Mouse (Mus musculus): ENCODE measurements at regions not wholly inside any gene's neighbourhood (a gene's known extent, or its start where the extent isn't known, plus 50 kb on each side); places are given as distances from the start of the nearest gene placed in this dataset.

DNA sequence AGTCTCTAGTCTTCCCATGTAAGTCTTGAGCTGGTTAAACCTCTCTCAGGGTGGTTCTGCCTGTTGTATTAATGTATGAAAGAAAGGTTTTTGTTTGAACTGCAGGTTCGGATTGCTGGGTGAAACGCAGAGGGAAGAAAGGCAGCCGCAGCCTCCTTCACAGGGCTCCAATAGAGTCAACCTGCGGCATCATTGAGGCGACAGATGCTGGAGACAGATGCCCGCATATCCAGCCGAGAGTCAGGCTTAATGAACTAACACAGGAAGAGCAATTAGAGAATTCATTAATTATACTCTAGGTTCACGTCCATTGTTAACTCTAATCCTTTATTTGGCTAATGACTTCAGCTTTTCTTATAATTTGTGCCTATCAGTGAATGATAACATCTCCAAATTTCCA lies 117.0 kb downstream of the Fam204a start:
- Histone ChIP-seq H3K4me1 (ENCODE audit: control insufficient read depth, insufficient read depth, low read length) (no peaks in the 10 kb centered on the region), H3K27me3 (ENCODE audit: control insufficient read depth, insufficient read depth, low read length) (no peaks in the 10 kb centered on the region), H3K36me3 (ENCODE audit: control insufficient read depth, insufficient read depth, low read length) (no peaks in the 10 kb centered on the region), H3K4me3 (ENCODE audit: control insufficient read depth, low read depth, low read length) (no peak overlapping the region), H3K27ac (ENCODE audit: control insufficient read depth, insufficient read depth, low read depth, low read length) (no peak overlapping the region)
- TF ChIP-seq CTCF (IDR thresholded peaks at IDR 0.05; ENCODE audit: control insufficient read depth, insufficient read depth, insufficient replicate concordance, low read depth, low read length) (no peak), POLR2A (IDR thresholded peaks at IDR 0.05; ENCODE audit: control insufficient read depth, low read depth, low read length) (no peak)

DNA sequence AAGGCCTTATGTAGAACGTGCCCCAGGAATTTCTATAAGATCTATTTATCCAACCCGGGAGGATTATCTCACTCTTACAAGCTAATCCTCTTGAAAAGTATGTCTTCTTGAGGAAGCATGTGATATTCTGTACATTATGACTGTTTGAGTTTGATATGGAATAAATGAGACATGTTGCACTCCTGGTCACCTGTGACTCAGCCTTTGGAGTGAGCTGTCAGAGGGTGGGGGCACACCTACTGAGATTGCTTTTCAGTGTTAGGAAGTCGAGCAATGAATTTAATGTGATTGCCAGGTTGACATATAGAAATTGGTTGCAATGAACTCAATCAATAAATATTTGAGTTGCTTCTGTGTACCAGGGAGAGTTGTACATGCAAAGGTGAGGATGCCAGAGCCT lies 128.6 kb downstream of the Fam204a start:
- no peak overlapping the region for H3K27ac ChIP-seq (ENCODE audit: control insufficient read depth, insufficient read depth, low read depth, low read length)
- TF ChIP-seq CTCF (IDR thresholded peaks at IDR 0.05; ENCODE audit: control insufficient read depth, insufficient read depth, insufficient replicate concordance, low read depth, low read length) = no peak
- no peak for TF ChIP-seq POLR2A (IDR thresholded peaks at IDR 0.05; ENCODE audit: control insufficient read depth, low read depth, low read length)
- no peaks in the 10 kb centered on the region for H3K36me3 ChIP-seq (ENCODE audit: control insufficient read depth, insufficient read depth, low read length)
- no peak overlapping the region for H3K4me3 ChIP-seq (ENCODE audit: control insufficient read depth, low read depth, low read length)
- H3K4me1 ChIP-seq (ENCODE audit: control insufficient read depth, insufficient read depth, low read length) = no peaks in the 10 kb centered on the region
- H3K27me3 ChIP-seq (ENCODE audit: control insufficient read depth, insufficient read depth, low read length) = no peaks in the 10 kb centered on the region

- Histone ChIP-seq H3K4me1 (ENCODE audit: control insufficient read depth, insufficient read depth, low read length) (no peaks in the 10 kb centered on the region), H3K27me3 (ENCODE audit: control insufficient read depth, insufficient read depth, low read length) (no peaks in the 10 kb centered on the region), H3K4me3 (ENCODE audit: control insufficient read depth, low read depth, low read length) (no peak overlapping the region), H3K36me3 (ENCODE audit: control insufficient read depth, insufficient read depth, low read length) (no peaks in the 10 kb centered on the region), H3K27ac (ENCODE audit: control insufficient read depth, insufficient read depth, low read depth, low read length) (no peak overlapping the region)
- TF ChIP-seq POLR2A (IDR thresholded peaks at IDR 0.05; ENCODE audit: control insufficient read depth, low read depth, low read length) = no peak
- no peak for TF ChIP-seq CTCF (IDR thresholded peaks at IDR 0.05; ENCODE audit: control insufficient read depth, insufficient read depth, insufficient replicate concordance, low read depth, low read length)
Measured at GRCm38 (mm10) chr19:60074986-60075385, 131.5 kb upstream of the Rab11fip2 start.

DNA sequence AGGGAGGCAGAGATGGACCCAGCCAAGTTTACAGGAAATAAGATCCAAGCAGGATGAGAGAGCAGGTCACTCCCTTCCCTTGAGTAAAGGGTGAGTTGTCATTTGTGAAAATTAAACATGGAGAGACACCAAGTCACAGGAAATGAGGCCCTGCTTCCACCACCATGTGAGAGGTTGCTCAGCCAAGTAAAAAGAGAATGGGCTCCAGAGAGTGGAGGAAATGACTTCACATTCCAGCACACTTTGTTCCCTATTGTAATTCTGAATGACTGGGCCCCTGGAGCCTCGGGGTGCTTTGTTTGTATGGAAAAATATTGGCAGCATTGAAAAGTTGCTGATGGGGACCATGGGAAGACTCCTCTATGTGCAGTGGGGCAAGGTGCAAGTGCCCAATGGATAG lies 129.9 kb upstream of the Rab11fip2 start:
- H3K4me3 ChIP-seq (ENCODE audit: control insufficient read depth, low read depth, low read length) = no peak overlapping the region
- no peak overlapping the region for H3K27ac ChIP-seq (ENCODE audit: control insufficient read depth, insufficient read depth, low read depth, low read length)
- no peaks in the 10 kb centered on the region for H3K4me1 ChIP-seq (ENCODE audit: control insufficient read depth, insufficient read depth, low read length)
- H3K27me3 ChIP-seq (ENCODE audit: control insufficient read depth, insufficient read depth, low read length) = no peaks in the 10 kb centered on the region
- TF ChIP-seq POLR2A (IDR thresholded peaks at IDR 0.05; ENCODE audit: control insufficient read depth, low read depth, low read length) (no peak), CTCF (IDR thresholded peaks at IDR 0.05; ENCODE audit: control insufficient read depth, insufficient read depth, insufficient replicate concordance, low read depth, low read length) (no peak)
- H3K36me3 ChIP-seq (ENCODE audit: control insufficient read depth, insufficient read depth, low read length) = no peaks in the 10 kb centered on the region

DNA sequence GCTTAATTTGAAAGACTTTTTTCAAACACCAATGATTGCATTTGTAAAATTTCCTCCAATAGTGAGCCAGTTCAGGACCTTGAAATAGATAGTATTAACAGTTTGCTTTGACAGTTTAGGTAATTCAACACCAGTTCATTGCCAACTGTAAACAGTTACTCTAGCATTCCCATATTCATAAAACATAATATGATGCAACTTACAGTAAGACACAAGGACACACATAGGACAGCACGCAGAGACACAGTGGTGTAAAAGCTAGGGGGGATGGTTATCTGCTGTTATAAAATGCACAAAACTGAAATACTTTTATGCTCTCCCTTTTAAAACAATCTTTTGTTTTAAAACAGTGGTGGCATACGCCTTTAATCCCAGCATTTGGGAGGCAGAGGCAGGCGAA lies 122.7 kb upstream of the Rab11fip2 start:
- Histone ChIP-seq H3K4me1 (ENCODE audit: control insufficient read depth, insufficient read depth, low read length) (no peaks in the 10 kb centered on the region), H3K27ac (ENCODE audit: control insufficient read depth, insufficient read depth, low read depth, low read length) (no peak overlapping the region)
- TF ChIP-seq CTCF (IDR thresholded peaks at IDR 0.05; ENCODE audit: control insufficient read depth, insufficient read depth, insufficient replicate concordance, low read depth, low read length) = no peak
- TF ChIP-seq POLR2A (IDR thresholded peaks at IDR 0.05; ENCODE audit: control insufficient read depth, low read depth, low read length) = no peak

DNA sequence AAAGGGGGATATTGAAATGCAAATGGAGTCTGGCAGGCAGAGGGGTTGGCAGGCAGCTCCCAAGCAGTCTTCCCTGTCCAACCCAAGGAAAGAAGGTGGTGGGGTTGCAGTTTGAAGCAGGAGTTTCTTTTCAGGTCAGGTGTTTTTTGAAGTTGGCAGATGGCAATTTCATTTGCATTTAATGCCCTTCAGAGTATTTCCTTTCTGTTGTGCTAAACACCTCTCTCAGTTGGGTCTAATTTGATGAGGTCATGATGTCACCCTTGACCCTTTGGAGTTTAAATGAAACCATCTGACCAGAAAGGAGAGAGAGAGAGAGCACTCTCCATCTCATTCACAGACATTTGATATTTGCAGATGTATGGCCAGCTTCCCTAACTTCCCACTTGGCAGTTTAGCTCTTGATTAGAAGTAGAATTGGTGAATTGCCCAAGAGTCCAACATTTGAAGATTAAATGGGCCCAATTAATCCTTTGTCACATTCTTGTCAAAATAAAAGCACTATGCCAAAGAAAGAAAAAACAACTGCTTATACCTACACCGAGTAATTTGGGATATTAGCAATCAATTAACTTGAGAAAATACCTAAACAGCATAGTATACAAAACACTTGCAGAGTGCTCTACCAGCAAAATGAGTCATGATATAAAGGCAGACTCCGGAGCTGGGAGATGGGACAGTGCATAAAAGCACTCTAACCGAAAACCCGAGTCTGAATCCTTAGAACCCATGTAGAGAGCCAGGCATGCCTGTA lies 111.8 kb upstream of the Rab11fip2 start:
- no peaks in the 10 kb centered on the region for H3K36me3 ChIP-seq (ENCODE audit: control insufficient read depth, insufficient read depth, low read length)
- no peaks in the 10 kb centered on the region for H3K27me3 ChIP-seq (ENCODE audit: control insufficient read depth, insufficient read depth, low read length)
- H3K27ac ChIP-seq (ENCODE audit: control insufficient read depth, insufficient read depth, low read depth, low read length) = no peak overlapping the region
- no peaks in the 10 kb centered on the region for H3K4me1 ChIP-seq (ENCODE audit: control insufficient read depth, insufficient read depth, low read length)
- no peak overlapping the region for H3K4me3 ChIP-seq (ENCODE audit: control insufficient read depth, low read depth, low read length)
- TF ChIP-seq CTCF (IDR thresholded peaks at IDR 0.05; ENCODE audit: control insufficient read depth, insufficient read depth, insufficient replicate concordance, low read depth, low read length) (no peak), POLR2A (IDR thresholded peaks at IDR 0.05; ENCODE audit: control insufficient read depth, low read depth, low read length) (no peak)

More for the DNA sequence above, 122.7 kb upstream of the Rab11fip2 start:
- Histone ChIP-seq H3K27me3 (ENCODE audit: control insufficient read depth, insufficient read depth, low read length) (no peaks in the 10 kb centered on the region), H3K36me3 (ENCODE audit: control insufficient read depth, insufficient read depth, low read length) (no peaks in the 10 kb centered on the region), H3K4me3 (ENCODE audit: control insufficient read depth, low read depth, low read length) (no peak overlapping the region)

GRCm38 (mm10) chr19:60051151-60051550 lies 107.7 kb upstream of the Rab11fip2 start:
- no peak for TF ChIP-seq CTCF (IDR thresholded peaks at IDR 0.05; ENCODE audit: control insufficient read depth, insufficient read depth, insufficient replicate concordance, low read depth, low read length)
- no peak for TF ChIP-seq POLR2A (IDR thresholded peaks at IDR 0.05; ENCODE audit: control insufficient read depth, low read depth, low read length)
- H3K27ac ChIP-seq (ENCODE audit: control insufficient read depth, insufficient read depth, low read depth, low read length) = no peak overlapping the region
- no peak overlapping the region for H3K4me3 ChIP-seq (ENCODE audit: control insufficient read depth, low read depth, low read length)

More at GRCm38 (mm10) chr19:60051151-60051550, 107.7 kb upstream of the Rab11fip2 start:
- Histone ChIP-seq H3K27me3 (ENCODE audit: control insufficient read depth, insufficient read depth, low read length) (no peaks in the 10 kb centered on the region), H3K4me1 (ENCODE audit: control insufficient read depth, insufficient read depth, low read length) (no peaks in the 10 kb centered on the region), H3K36me3 (ENCODE audit: control insufficient read depth, insufficient read depth, low read length) (no peaks in the 10 kb centered on the region)

All from testis, adult 2 months (tissue).